Mouse (Mus musculus): ENCODE results near the gene Slc37a3.

The Slc37a3 gene

DNA sequence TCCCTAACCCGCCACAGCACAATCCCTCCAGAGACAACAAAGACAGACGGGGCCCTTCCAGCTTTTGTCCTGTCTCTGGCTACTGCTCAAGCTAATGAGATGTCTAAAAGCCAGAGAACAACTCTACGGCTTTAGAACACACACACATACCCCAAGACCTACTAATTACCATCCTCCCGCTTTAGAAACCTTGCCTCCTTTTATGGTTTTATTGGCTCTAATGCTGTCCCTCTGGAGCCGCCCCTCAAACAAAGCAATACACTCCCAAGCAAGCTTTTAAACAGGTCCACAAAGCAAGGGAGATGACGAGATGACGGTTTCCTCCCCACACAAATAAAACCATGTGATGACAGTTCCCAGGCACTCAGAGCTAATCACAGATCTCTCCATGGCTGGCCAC, 32.0 kb downstream of the Slc37a3 start:
- Histone ChIP-seq H3K36me3 (ENCODE audit: insufficient read depth, low read length) (peaks cover 91% of the 10 kb centered on the region), H3K9me3 (ENCODE audit: low read length) (no peaks in the 10 kb centered on the region), H3K4me3 (replicated peaks; ENCODE audit: low read length) (no peak overlapping the region), H3K4me1 (replicated peaks; ENCODE audit: low read depth, low read length) (peaks cover 65% of the 10 kb centered on the region), H3K27me3 (ENCODE audit: insufficient read depth, low read length) (no peaks in the 10 kb centered on the region)
- TF ChIP-seq POU5F1 (IDR thresholded peaks at IDR 0.05; ENCODE audit: borderline replicate concordance, low read length): no peak
- no peak for TF ChIP-seq CTCF (conservative IDR thresholded peaks at IDR 0.05; ENCODE audit: low read length)
- TF ChIP-seq NANOG (IDR thresholded peaks at IDR 0.05; ENCODE audit: borderline replicate concordance, low read length): no peak

DNA sequence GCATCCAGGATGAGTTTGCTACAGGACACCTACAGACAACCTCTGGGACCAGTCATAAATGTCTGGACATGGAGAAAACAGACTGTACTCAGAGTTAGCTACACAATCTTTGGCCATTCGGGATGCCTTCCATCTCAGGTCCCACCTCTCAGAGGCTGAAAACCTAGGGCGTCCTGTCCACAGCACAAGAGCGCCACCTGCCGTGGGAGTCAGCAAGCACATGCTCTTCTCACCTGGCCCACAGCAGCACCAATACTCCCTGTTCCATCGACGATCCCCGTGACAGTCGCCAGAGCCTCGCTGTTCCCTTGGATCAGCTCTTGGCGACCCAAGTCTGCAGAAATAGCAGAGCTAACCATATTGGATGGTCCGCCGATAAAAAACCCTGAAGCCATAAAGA, 33.5 kb downstream of the Slc37a3 start:
- Histone ChIP-seq H3K9me3 (ENCODE audit: low read length) (no peaks in the 10 kb centered on the region), H3K4me1 (replicated peaks; ENCODE audit: low read depth, low read length) (peaks cover 51% of the 10 kb centered on the region), H3K36me3 (ENCODE audit: insufficient read depth, low read length) (peaks cover 89% of the 10 kb centered on the region), H3K27me3 (ENCODE audit: insufficient read depth, low read length) (no peaks in the 10 kb centered on the region), H3K4me3 (replicated peaks; ENCODE audit: low read length) (no peak overlapping the region)
- TF ChIP-seq CTCF (conservative IDR thresholded peaks at IDR 0.05; ENCODE audit: low read length) (peak; percentile 88), POU5F1 (IDR thresholded peaks at IDR 0.05; ENCODE audit: borderline replicate concordance, low read length) (no peak), NANOG (IDR thresholded peaks at IDR 0.05; ENCODE audit: borderline replicate concordance, low read length) (no peak)

DNA sequence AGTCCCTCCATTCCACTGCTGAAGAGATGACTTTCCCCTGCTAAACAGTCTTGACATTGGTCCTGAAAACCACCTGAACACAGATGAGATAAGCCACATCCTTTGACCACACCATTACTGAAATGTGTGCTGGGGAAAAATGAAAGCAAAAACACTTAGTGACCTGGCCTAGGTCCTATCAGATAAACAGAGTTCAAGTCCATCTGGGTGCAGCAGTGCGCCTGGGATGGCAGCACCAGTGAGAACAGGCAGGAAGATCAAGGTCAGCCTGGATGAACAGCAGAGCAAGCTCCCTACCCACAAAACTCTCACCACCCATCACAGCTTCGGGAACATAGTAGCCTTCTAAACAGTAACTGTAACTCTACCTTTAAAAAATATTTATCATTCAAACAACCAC, 35.7 kb downstream of the Slc37a3 start:
- Histone ChIP-seq H3K4me1 (replicated peaks; ENCODE audit: low read depth, low read length) (peaks cover 29% of the 10 kb centered on the region), H3K4me3 (replicated peaks; ENCODE audit: low read length) (no peak overlapping the region), H3K36me3 (ENCODE audit: insufficient read depth, low read length) (peaks cover 94% of the 10 kb centered on the region), H3K9me3 (ENCODE audit: low read length) (no peaks in the 10 kb centered on the region), H3K27me3 (ENCODE audit: insufficient read depth, low read length) (no peaks in the 10 kb centered on the region)
- TF ChIP-seq CTCF (conservative IDR thresholded peaks at IDR 0.05; ENCODE audit: low read length) (no peak), NANOG (IDR thresholded peaks at IDR 0.05; ENCODE audit: borderline replicate concordance, low read length) (no peak), POU5F1 (IDR thresholded peaks at IDR 0.05; ENCODE audit: borderline replicate concordance, low read length) (no peak)

DNA sequence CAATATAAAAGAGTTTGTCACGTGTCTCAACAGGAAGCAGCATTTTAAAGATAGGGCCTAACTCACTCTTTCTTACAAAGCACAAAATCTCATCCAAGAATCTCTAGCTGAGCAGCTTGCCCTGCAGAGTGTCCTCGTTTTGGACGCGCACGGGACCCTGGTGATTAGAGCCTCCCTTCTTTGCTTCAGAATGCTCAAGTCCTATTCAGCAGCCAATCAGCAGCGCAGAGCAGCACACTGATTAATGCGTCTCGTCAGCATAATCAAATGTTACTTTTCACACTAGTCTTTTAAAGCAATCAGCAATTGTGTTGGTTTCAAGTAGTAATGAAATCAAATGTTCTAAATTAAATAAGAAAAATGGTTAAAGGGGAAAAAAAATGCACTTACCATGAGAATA, 39.1 kb downstream of the Slc37a3 start:
- H3K36me3 ChIP-seq (ENCODE audit: insufficient read depth, low read length): peaks cover 90% of the 10 kb centered on the region
- H3K4me3 ChIP-seq (replicated peaks; ENCODE audit: low read length): no peak overlapping the region
- H3K27me3 ChIP-seq (ENCODE audit: insufficient read depth, low read length): no peaks in the 10 kb centered on the region
- H3K9me3 ChIP-seq (ENCODE audit: low read length): no peaks in the 10 kb centered on the region
- peaks cover 12% of the 10 kb centered on the region for H3K4me1 ChIP-seq (replicated peaks; ENCODE audit: low read depth, low read length)
- TF ChIP-seq POU5F1 (IDR thresholded peaks at IDR 0.05; ENCODE audit: borderline replicate concordance, low read length): no peak
- no peak for TF ChIP-seq CTCF (conservative IDR thresholded peaks at IDR 0.05; ENCODE audit: low read length)
- no peak for TF ChIP-seq NANOG (IDR thresholded peaks at IDR 0.05; ENCODE audit: borderline replicate concordance, low read length)

DNA sequence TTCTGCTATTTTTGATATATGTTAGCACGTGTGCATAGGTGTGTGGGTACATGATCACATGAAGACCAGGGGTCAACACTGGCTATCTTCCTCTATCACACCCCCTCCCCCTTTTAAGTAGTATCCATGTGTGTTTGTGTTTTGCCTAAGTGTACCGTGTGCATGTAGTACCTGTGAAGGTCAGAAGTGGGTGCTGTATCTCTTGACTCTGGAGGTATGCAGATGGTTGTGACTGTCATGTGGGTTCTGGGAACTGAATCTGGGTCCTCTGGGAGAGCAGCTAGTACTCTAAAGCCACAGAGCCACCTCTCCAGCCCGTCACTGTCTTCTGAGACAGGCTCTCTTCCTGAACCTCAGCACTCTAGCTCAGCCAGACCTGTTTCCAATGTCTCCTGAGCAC, 42.6 kb downstream of the Slc37a3 start:
- no peaks in the 10 kb centered on the region for H3K27me3 ChIP-seq (ENCODE audit: insufficient read depth, low read length)
- peaks cover 71% of the 10 kb centered on the region for H3K36me3 ChIP-seq (ENCODE audit: insufficient read depth, low read length)
- H3K9me3 ChIP-seq (ENCODE audit: low read length): no peaks in the 10 kb centered on the region
- TF ChIP-seq POU5F1 (IDR thresholded peaks at IDR 0.05; ENCODE audit: borderline replicate concordance, low read length) (no peak), CTCF (conservative IDR thresholded peaks at IDR 0.05; ENCODE audit: low read length) (peak; percentile 48)
- H3K4me3 ChIP-seq (replicated peaks; ENCODE audit: low read length): no peak overlapping the region
- H3K4me1 ChIP-seq (replicated peaks; ENCODE audit: low read depth, low read length): peaks cover 25% of the 10 kb centered on the region

DNA sequence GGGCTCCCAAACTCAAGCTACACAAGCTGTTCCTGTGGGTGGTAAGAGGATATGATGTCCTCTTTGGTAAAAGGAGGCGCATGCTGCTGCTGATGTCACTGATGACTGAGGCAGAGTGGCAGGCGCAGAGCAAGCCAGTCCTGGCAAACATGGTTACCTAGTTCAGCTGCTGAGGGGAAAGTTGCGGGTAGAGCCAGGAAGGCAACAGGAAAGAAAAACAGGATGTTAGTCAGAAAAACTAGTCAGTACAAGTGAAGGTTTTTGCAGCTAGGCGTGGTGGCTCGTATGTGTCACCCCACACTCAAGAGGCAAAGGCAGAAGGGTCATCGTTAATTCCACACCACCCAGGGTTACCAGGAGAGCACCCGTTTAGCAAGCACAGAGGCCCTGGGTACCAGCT, 43.3 kb downstream of the Slc37a3 start:
- no peak overlapping the region for H3K4me3 ChIP-seq (replicated peaks; ENCODE audit: low read length)
- H3K4me1 ChIP-seq (replicated peaks; ENCODE audit: low read depth, low read length): peaks cover 25% of the 10 kb centered on the region
- H3K27me3 ChIP-seq (ENCODE audit: insufficient read depth, low read length): no peaks in the 10 kb centered on the region
- peaks cover 65% of the 10 kb centered on the region for H3K36me3 ChIP-seq (ENCODE audit: insufficient read depth, low read length)
- no peak for TF ChIP-seq POU5F1 (IDR thresholded peaks at IDR 0.05; ENCODE audit: borderline replicate concordance, low read length)
- no peak for TF ChIP-seq NANOG (IDR thresholded peaks at IDR 0.05; ENCODE audit: borderline replicate concordance, low read length)
- no peak for TF ChIP-seq CTCF (conservative IDR thresholded peaks at IDR 0.05; ENCODE audit: low read length)
- no peaks in the 10 kb centered on the region for H3K9me3 ChIP-seq (ENCODE audit: low read length)

DNA sequence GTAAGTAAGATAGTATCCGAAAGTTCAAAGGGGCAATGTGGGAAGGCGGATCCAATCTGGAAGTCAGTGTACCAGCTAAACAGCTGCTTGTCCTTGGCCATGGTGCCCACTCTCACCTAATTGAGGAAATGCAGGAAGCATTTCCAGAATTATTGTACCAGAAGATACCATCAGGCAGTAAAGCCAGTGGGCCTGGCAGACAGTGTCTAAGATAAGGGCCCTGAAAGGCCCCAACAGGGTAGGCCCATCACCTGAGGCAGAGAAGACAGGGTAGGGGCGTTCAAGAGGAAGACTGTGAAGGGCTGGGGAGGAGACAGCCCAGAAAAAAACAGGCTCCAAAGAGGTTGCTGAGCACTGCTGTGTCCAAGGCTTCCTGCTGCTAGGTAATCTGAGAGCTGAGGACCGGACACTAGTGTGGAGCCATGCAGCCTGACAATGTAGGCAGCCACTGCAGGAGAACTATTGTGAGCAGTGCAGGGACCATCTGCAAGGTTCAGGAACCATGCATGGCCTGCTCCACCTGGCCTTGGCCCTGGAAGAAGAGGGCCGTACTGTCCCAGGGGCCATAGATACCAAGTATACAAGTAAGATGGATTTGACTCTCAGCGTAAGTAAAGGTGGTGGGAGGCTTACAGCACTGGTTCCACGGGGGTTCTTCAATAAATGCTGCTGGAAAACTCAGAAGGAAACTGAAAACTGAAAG, 45.3 kb downstream of the Slc37a3 start:
- H3K27me3 ChIP-seq (ENCODE audit: insufficient read depth, low read length): no peaks in the 10 kb centered on the region
- no peak for TF ChIP-seq POU5F1 (IDR thresholded peaks at IDR 0.05; ENCODE audit: borderline replicate concordance, low read length)
- TF ChIP-seq CTCF (conservative IDR thresholded peaks at IDR 0.05; ENCODE audit: low read length): no peak
- no peak for TF ChIP-seq NANOG (IDR thresholded peaks at IDR 0.05; ENCODE audit: borderline replicate concordance, low read length)
- peaks cover 52% of the 10 kb centered on the region for H3K36me3 ChIP-seq (ENCODE audit: insufficient read depth, low read length)
- peaks cover 25% of the 10 kb centered on the region for H3K4me1 ChIP-seq (replicated peaks; ENCODE audit: low read depth, low read length)
- H3K9me3 ChIP-seq (ENCODE audit: low read length): no peaks in the 10 kb centered on the region
- H3K4me3 ChIP-seq (replicated peaks; ENCODE audit: low read length): no peak overlapping the region

DNA sequence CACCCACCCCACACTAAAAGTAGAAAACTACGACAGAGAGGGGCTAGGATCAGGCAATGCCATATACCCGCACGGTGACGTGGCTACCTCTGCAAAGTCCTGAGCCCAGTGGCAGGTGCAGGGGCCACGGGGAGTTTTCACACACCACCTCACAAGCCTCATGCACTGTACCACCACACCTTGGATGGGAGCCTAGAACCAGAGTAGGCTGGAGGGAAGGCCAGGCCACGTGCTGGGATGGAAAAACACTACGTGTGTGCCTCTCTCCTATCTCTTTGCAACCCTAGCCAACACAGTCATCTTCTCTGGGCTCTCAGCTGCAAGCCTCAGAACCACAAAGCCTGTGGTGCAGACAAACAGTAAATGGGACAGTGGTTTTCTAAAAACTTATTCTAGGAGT, 46.5 kb downstream of the Slc37a3 start:
- peaks cover 5% of the 10 kb centered on the region for H3K9me3 ChIP-seq (ENCODE audit: low read length)
- H3K36me3 ChIP-seq (ENCODE audit: insufficient read depth, low read length): peaks cover 41% of the 10 kb centered on the region
- no peaks in the 10 kb centered on the region for H3K27me3 ChIP-seq (ENCODE audit: insufficient read depth, low read length)
- no peak for TF ChIP-seq POU5F1 (IDR thresholded peaks at IDR 0.05; ENCODE audit: borderline replicate concordance, low read length)
- no peak for TF ChIP-seq NANOG (IDR thresholded peaks at IDR 0.05; ENCODE audit: borderline replicate concordance, low read length)
- TF ChIP-seq CTCF (conservative IDR thresholded peaks at IDR 0.05; ENCODE audit: low read length): no peak
- no peak overlapping the region for H3K4me3 ChIP-seq (replicated peaks; ENCODE audit: low read length)
- H3K4me1 ChIP-seq (replicated peaks; ENCODE audit: low read depth, low read length): peaks cover 25% of the 10 kb centered on the region

DNA sequence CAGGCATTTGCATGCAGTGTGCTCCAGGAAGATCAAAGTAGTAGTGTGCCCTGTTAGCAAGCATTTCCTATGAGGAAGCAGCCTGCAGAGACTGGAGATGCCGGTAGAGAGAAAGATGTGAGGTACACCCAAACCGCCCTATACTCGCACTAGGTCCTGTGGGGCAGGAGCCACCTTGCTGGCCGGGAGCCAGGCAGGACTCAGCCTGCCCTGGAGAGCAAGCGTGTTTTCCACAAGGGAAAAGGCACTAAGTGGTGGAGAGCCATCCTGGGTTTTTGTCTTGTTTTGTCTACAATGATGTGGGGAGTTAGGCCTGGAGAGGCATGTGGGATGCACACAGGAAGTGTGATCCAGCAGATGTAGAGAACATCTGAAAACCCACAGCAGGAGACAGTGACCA, 57.2 kb downstream of the Slc37a3 start:
- Histone ChIP-seq H3K36me3 (ENCODE audit: insufficient read depth, low read length) (peaks cover 3% of the 10 kb centered on the region; the same call in 1 of the 2 replicates), H3K9me3 (ENCODE audit: low read length) (peaks cover 14% of the 10 kb centered on the region), H3K4me3 (replicated peaks; ENCODE audit: low read length) (no peak overlapping the region), H3K27me3 (ENCODE audit: insufficient read depth, low read length) (no peaks in the 10 kb centered on the region), H3K4me1 (replicated peaks; ENCODE audit: low read depth, low read length) (peaks cover 23% of the 10 kb centered on the region)
- TF ChIP-seq CTCF (conservative IDR thresholded peaks at IDR 0.05; ENCODE audit: low read length) (no peak), NANOG (IDR thresholded peaks at IDR 0.05; ENCODE audit: borderline replicate concordance, low read length) (no peak), POU5F1 (IDR thresholded peaks at IDR 0.05; ENCODE audit: borderline replicate concordance, low read length) (no peak)
